Mouse (Mus musculus) heart, embryonic 15.5 days (tissue): Measurements from ENCODE around the gene Cd302. TPM values are rescaled to one million over a fixed set of nuclear protein-coding genes. Genes with fewer than 3 reads are reported as not detected.

Experiments used
- ATAC-seq: fragments of 200-750 bp; cut with Nextera tagmentation; replicated peaks from 2 replicates; pipeline ENCODE4 v1.8.0; 2017; ENCODE audit warnings: low read depth, moderate TSS enrichment; ENCODE audit not compliant: insufficient number of reproducible peaks, insufficient read depth, low FRiP score
- H3K27ac ChIP-seq: fragments of 300-500 bp; sonication (generic); 2 replicates; pipeline ENCODE4 v1.5.1; 2015; ENCODE audit warnings: mild to moderate bottlenecking, inconsistent platforms
- H3K27me3 ChIP-seq: fragments of 300-500 bp; sonication (generic); 2 replicates; pipeline ENCODE4 v1.6.1; 2015; ENCODE audit warnings: inconsistent platforms
- H3K36me3 ChIP-seq: fragments of 300-500 bp; sonication (generic); 2 replicates; pipeline ENCODE4 v1.6.1; 2015; ENCODE audit warnings: mild to moderate bottlenecking, inconsistent platforms
- H3K4me1 ChIP-seq: fragments of 300-500 bp; sonication (generic); replicated peaks from 2 replicates; pipeline ENCODE4 v1.6.1; 2015; ENCODE audit warnings: inconsistent platforms
- H3K4me2 ChIP-seq: fragments of 300-500 bp; sonication (generic); 2 replicates; pipeline ENCODE4 v1.6.1; 2015; ENCODE audit warnings: inconsistent platforms, mild to moderate bottlenecking, moderate library complexity
- H3K4me3 ChIP-seq: fragments of 300-500 bp; sonication (generic); 2 replicates; pipeline ENCODE4 v1.5.1; 2015; ENCODE audit warnings: mild to moderate bottlenecking, inconsistent platforms
- H3K9ac ChIP-seq: fragments of 300-500 bp; sonication (generic); 2 replicates; pipeline ENCODE4 v1.6.1; 2015; ENCODE audit warnings: mild to moderate bottlenecking, inconsistent platforms
- H3K9me3 ChIP-seq: fragments of 300-500 bp; sonication (generic); replicated peaks from 2 replicates; pipeline ENCODE4 v1.6.1; 2016; ENCODE audit warnings: inconsistent platforms
- WGBS: fragments of 180-500 bp; shearing (Covaris S2); methylation state at CpG from one replicate; pipeline ENCODE4 v1.1.7; 2015; ENCODE audit warnings: mixed read lengths; 5-methylcytosine and 5-hydroxymethylcytosine counted together
- polyA plus RNA-seq: library from polyadenylated mRNA; unstranded; fragments of >200 nt; fragmentation: Nextera tagmentation; extraction: Ambion mirVana; gene quantifications from 2 replicates; pipeline ENCODE4 v1.2.1, GENCODE M21; 2015

Gene Cd302
- 16.5 and 18.2 TPM in 2 replicates for polyA plus RNA-seq

DNA sequence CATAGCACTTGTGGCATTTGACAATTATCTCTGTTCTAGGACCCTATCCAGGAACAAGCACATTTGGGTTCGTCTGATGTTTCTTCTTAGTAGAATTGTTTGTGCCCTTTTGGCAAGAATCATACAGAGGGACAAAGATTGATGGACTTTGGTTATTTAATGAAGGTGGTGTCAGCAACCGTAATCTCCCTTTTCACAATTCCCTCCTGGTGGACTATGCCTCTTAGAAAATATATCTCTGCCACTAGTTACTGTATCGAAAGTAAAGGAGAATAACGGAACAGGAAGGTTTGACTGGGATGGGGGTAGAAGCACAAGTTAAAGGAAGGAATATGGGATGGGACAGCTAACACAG, at the start of gene Cd302:
Gene Cd302, minus strand, starts transcription at position 22 of the 355 bp plus-strand sequence.
- no peak for ATAC-seq
- Histone ChIP-seq H3K4me3 (peak within 1 kb of the TSS; percentile 57), H3K36me3 (no peaks in the 10 kb centered on the region), H3K27ac (no peak within 1 kb of the TSS), H3K9me3 (no peaks in the 10 kb centered on the region), H3K4me1 (peaks cover 10% of the 10 kb centered on the region), H3K4me2 (peak within 1 kb of the TSS; percentile 95), H3K9ac (peak within 1 kb of the TSS; percentile 60), H3K27me3 (no peaks in the 10 kb centered on the region)
- WGBS = 31% methylated on average over 4 of the region's 4 CpGs

DNA sequence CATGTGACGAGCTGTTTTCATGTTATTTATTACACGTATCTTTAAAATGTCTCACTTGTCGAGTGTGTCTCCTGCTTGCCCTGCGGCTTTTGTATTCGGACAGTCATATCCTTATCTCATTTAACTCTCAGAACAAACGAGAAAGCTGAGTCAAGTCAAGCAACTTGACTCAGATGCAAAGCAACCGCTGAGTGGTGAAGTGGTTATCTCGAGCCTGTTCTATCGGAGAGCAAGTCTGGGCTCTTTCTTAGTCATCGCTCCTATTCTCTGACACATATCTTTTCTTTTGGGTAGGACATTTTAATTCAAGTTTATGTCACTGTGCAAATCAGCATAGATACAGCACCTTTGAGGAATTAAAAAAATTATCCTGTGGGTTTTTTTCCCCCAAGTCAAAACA, 44.4 kb upstream of the Cd302 start:
- H3K9me3 ChIP-seq = no peaks in the 10 kb centered on the region
- H3K9ac ChIP-seq = no peak overlapping the region
- H3K4me1 ChIP-seq = no peaks in the 10 kb centered on the region
- no peak overlapping the region for H3K27ac ChIP-seq
- ATAC-seq = no peak
- H3K4me3 ChIP-seq = no peak overlapping the region
- no peak overlapping the region for H3K4me2 ChIP-seq
- WGBS = 52% methylated on average over 10 of the region's 10 CpGs
- no peaks in the 10 kb centered on the region for H3K27me3 ChIP-seq
- no peaks in the 10 kb centered on the region for H3K36me3 ChIP-seq

DNA sequence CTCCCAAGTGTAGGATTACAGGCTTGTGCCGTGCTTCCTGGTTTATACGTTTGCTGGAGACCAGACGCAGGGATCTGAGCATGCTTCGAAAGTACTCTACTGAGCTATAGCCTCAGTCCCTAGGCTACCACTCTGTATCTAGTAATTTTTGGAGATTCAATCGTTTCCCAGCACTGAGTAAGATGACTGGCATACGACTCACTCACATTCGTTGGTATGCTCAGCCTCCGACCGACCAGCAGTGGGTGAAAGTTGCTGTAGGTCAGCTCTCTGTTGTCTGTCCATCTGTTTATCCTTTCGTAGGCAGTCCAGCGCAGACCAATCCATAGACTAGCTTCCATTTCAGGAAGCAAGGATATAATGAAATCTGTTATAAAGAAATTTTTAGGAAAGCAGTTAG, 43.3 kb upstream of the Cd302 start:
- Histone ChIP-seq H3K9me3 (no peaks in the 10 kb centered on the region), H3K9ac (no peak overlapping the region), H3K36me3 (no peaks in the 10 kb centered on the region), H3K4me1 (no peaks in the 10 kb centered on the region), H3K4me3 (no peak overlapping the region), H3K27me3 (no peaks in the 10 kb centered on the region), H3K4me2 (no peak overlapping the region), H3K27ac (no peak overlapping the region)
- no peak for ATAC-seq
- WGBS = 79% methylated on average over 11 of the region's 11 CpGs

DNA sequence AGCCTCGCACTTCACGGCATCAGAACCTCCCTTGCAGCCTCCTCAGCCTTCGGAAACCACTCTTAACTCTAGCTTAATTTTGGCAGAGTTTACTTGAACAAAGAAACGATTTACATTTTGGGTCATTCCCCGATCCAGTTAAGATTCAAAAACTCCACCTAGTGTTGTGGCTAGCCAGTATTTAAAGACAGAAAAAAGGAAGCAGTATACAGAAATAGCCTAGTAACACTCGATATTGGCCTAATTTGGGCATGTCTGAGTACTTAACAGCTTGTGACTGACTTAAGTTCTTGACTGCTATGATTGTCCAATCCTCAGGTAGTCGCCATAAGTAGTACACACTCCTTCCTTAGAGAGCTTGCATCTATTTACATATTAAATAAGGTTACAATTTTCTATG, 42.7 kb upstream of the Cd302 start:
- H3K9ac ChIP-seq = no peak overlapping the region
- H3K36me3 ChIP-seq = no peaks in the 10 kb centered on the region
- no peaks in the 10 kb centered on the region for H3K27me3 ChIP-seq
- H3K4me2 ChIP-seq = no peak overlapping the region
- no peak overlapping the region for H3K4me3 ChIP-seq
- no peaks in the 10 kb centered on the region for H3K4me1 ChIP-seq
- WGBS = 79% methylated on average over 7 of the region's 7 CpGs
- ATAC-seq = no peak
- H3K27ac ChIP-seq = no peak overlapping the region
- no peaks in the 10 kb centered on the region for H3K9me3 ChIP-seq

DNA sequence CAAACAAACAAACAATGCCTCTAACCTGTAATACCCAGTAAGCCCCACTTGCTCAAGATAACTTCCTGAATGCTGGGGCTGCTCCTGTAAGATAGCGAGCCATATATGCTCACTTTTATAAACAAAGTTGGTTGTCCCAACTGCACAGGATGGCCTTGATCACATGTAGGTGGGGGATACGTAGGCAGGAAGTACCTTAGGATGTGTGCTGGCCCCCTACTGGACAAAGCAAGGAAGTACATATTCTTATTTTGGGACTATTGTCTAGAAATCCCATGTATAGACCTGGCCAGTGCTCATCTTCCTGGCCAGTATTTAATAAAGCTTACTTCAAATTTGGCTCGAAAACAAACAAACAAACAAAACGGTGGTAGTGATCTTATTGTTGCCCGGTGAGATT, 39.1 kb upstream of the Cd302 start:
- H3K4me1 ChIP-seq = no peaks in the 10 kb centered on the region
- no peak overlapping the region for H3K4me2 ChIP-seq
- H3K4me3 ChIP-seq = no peak overlapping the region
- H3K27ac ChIP-seq = no peak overlapping the region
- no peak overlapping the region for H3K9ac ChIP-seq
- no peak for ATAC-seq
- no peaks in the 10 kb centered on the region for H3K9me3 ChIP-seq
- H3K36me3 ChIP-seq = no peaks in the 10 kb centered on the region
- 78% methylated on average over 5 of the region's 5 CpGs for WGBS
- no peaks in the 10 kb centered on the region for H3K27me3 ChIP-seq

DNA sequence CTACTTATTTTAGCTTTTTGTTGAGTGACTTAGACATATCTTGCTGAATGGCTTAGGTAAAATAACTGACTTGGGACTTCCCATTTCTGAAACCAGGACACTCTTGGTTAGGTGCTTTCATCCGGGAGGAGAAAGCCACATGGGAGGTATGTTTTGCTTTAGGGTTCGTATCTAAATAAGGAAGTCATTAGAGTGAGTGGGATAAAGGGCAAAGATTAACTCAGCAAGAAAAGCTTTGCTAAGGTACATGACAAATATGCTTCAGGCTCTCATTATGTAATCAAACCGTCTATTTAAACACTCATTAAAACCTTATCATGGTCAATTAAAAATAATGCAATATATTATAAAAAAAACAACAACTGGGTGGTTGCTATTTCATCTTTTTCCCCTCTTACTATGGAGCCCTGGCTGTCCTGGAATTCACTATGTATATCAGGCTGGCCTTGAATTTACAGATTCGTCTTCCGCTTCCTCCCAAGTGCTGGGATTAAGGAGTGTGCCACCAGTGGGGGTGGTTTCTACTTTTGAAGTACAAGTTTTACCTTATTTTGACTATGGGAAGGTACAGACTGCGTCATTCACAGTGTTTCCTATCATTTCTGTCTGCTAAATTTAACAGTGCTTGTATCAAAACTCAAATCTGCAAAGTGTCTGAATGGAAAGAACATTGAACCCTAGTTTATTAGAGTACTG, 37.9 kb upstream of the Cd302 start:
- Histone ChIP-seq H3K9ac (no peak overlapping the region), H3K9me3 (no peaks in the 10 kb centered on the region), H3K4me2 (no peak overlapping the region), H3K4me3 (no peak overlapping the region), H3K27me3 (no peaks in the 10 kb centered on the region), H3K36me3 (no peaks in the 10 kb centered on the region), H3K4me1 (no peaks in the 10 kb centered on the region), H3K27ac (no peak overlapping the region)
- WGBS = 70% methylated on average over 6 of the region's 6 CpGs
- ATAC-seq = no peak

DNA sequence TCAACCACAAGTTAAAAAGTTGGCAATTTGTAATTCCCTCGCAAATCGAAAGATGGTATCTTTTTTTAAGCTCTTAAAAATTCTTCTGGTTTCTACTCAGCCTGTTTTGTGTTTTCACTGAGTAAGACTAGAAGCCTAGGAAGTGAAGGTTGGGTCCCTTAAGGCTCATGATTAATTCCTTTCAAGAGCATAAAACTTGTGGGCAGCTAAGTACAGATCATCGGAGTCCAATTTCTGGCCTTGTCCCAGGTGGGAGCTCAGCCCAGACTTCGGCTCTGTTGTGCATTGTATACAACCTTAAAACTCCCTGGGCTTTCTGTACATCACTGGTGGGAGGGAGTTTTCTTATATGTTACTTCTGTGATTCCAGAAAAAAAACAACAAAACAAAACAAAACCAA, 19.5 kb upstream of the Cd302 start:
- no peaks in the 10 kb centered on the region for H3K4me1 ChIP-seq
- H3K27ac ChIP-seq = no peak overlapping the region
- no peak overlapping the region for H3K4me3 ChIP-seq
- H3K27me3 ChIP-seq = no peaks in the 10 kb centered on the region
- ATAC-seq = no peak
- WGBS = 73% methylated on average over 4 of the region's 4 CpGs
- no peaks in the 10 kb centered on the region for H3K9me3 ChIP-seq
- H3K4me2 ChIP-seq = no peak overlapping the region
- no peak overlapping the region for H3K9ac ChIP-seq
- H3K36me3 ChIP-seq = no peaks in the 10 kb centered on the region

DNA sequence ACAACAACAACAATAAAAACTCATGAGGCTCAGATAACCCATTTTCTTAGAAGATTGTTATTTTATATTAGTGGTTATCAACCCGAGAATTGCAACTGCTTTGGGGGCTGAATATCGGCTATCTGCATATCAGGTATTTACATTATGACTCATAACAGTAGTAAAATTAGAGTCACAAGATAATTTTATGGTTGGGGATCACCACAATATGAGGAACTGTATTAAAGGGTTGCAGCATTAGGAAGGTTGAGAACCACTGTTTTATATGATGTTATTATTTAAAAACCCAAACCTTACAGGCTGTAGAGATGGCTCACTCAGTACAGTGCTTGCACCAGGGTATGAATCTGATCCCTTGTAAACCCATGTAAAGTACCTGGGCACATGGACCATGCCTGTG, 15.0 kb upstream of the Cd302 start:
- H3K9me3 ChIP-seq = no peaks in the 10 kb centered on the region
- H3K4me2 ChIP-seq = no peak overlapping the region
- H3K9ac ChIP-seq = no peak overlapping the region
- no peaks in the 10 kb centered on the region for H3K27me3 ChIP-seq
- no peak overlapping the region for H3K4me3 ChIP-seq
- H3K36me3 ChIP-seq = no peaks in the 10 kb centered on the region
- ATAC-seq = no peak
- H3K27ac ChIP-seq = no peak overlapping the region
- no peaks in the 10 kb centered on the region for H3K4me1 ChIP-seq
- 83% methylated on average over 2 of the region's 2 CpGs for WGBS

DNA sequence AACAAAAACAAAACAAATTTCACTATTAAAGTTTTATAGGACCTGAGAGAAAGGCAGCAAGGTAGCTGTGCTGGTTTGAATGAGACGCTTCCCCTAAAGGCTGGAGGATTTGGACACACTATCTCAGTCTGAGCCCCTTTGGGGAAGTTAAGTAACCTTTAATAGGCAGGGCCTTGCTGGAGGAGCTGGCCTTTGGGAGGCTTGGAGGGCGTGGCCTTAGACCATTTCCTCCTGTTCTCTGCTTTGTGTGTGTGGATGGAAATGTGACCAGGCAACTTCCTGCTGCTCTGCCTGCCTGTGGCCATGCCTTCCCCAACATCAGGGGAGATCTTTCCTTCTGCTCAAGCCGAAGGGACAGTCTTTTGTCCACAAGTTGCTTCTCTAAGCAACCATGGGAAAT, 14.0 kb upstream of the Cd302 start:
- Histone ChIP-seq H3K4me2 (no peak overlapping the region), H3K27ac (no peak overlapping the region), H3K36me3 (no peaks in the 10 kb centered on the region), H3K4me1 (no peaks in the 10 kb centered on the region), H3K9ac (no peak overlapping the region), H3K4me3 (no peak overlapping the region), H3K9me3 (no peaks in the 10 kb centered on the region), H3K27me3 (no peaks in the 10 kb centered on the region)
- WGBS = 70% methylated on average over 3 of the region's 3 CpGs
- no peak for ATAC-seq

DNA sequence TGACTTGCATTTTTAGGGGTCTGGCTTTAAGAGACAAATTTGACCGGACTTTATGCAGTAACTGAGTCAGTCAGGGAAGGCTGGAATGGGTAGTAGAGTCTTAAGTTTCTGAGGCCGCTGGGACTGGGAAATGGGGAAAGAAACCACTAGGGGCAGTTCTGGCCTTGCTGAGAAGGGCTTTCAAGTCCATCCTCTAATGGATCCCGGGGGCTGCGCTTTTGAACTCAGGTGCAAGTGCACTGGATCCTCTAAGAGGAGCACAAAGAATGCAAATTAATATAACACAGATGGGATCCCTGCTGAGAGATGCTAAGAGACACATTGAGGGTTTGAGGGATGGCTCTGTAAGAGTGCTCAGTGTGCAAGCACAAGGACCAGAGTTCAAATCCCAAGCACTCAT, 7.1 kb upstream of the Cd302 start:
- Histone ChIP-seq H3K27me3 (no peaks in the 10 kb centered on the region), H3K27ac (no peak overlapping the region), H3K4me3 (no peak overlapping the region), H3K9ac (no peak overlapping the region), H3K36me3 (no peaks in the 10 kb centered on the region), H3K4me2 (no peak overlapping the region), H3K4me1 (no peaks in the 10 kb centered on the region), H3K9me3 (no peaks in the 10 kb centered on the region)
- ATAC-seq = no peak
- whole genome bisulfite sequencing = 74% methylated on average over 4 of the region's 4 CpGs

DNA sequence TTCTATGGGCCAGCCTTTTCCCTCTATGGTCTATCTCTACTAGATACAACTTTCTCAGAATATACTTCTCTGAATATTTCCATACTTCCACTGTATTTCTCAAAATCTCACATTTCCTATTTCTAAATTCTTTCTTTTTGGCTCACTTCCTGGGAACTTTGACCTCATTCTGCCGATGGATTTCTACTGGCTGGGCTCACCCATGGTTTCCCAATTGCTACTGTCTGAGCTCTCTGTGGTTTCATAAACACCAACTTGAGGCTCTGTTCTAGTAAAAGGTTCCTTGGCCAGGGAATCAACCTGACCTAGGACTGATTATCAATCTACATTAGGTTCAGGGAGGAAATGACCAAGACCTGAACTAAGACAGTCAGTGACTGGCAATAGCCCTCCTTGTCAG, 5.2 kb upstream of the Cd302 start:
- H3K4me1 ChIP-seq = no peaks in the 10 kb centered on the region
- no peak overlapping the region for H3K9ac ChIP-seq
- H3K4me2 ChIP-seq = no peak overlapping the region
- ATAC-seq = no peak
- H3K27ac ChIP-seq = no peak overlapping the region
- no peaks in the 10 kb centered on the region for H3K9me3 ChIP-seq
- no peaks in the 10 kb centered on the region for H3K36me3 ChIP-seq
- no peaks in the 10 kb centered on the region for H3K27me3 ChIP-seq
- 77% methylated on average over 1 of the region's 1 CpGs for WGBS
- no peak overlapping the region for H3K4me3 ChIP-seq

DNA sequence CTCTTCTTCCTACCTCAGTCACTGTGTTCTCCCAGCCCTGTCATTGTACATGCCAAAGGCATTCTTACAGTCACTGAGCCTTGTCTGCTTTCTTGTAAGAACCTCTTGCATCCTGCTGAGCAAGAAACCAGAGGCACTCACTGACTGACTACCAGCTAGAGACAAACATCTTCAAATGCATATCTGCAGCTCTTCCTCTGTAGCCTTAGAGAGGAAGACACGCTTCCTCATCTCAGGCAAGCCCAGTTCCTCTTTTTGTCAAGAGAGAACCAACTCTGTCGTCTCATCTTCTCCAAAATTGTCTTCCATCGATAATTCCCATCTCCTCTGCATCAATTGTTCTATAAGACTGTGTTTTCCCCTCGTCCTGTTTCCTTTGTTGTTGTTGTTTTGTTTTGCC, 4.3 kb upstream of the Cd302 start:
- ATAC-seq = no peak
- Histone ChIP-seq H3K4me1 (peaks cover 4% of the 10 kb centered on the region; the same call in 1 of the 2 replicates), H3K9ac (no peak overlapping the region), H3K4me2 (no peak overlapping the region), H3K36me3 (no peaks in the 10 kb centered on the region), H3K27ac (no peak overlapping the region), H3K27me3 (no peaks in the 10 kb centered on the region), H3K4me3 (no peak overlapping the region), H3K9me3 (no peaks in the 10 kb centered on the region)
- WGBS = 68% methylated on average over 4 of the region's 4 CpGs
